In genomic region chr1:75387929-75388897, GRCm38 (mm10) we compare ENCODE assay signal across 8 mouse cellular contexts. TPM values are rescaled to one million over a fixed set of nuclear protein-coding genes. Genes with fewer than 3 reads are reported as not detected.
DNase-seq lines count a peak whose midpoint lies in the region; ATAC-seq and TF ChIP-seq lines count a peak whose summit lies in the region.
"Had no signal": no experiment of that assay in that cellular context is flagged by ENCODE, and none has a peak within 500 bp of the region (broad histone marks: within the 10 kb centered on the region; RNA-seq: fewer than 3 reads in every experiment).

No protein-coding gene starts in this region.

- H3K36me3 ChIP-seq in lung, embryonic 14.5 days (ENCODE audit: insufficient read depth): peaks cover 17% of the 10 kb centered on the region; the same call in 1 of the 2 replicates
- peaks cover 6% of the 10 kb centered on the region for H3K36me3 ChIP-seq in embryonic facial prominence, embryonic 14.5 days (ENCODE audit: control insufficient read depth, insufficient read depth, low read length)
- peaks cover 3% of the 10 kb centered on the region; the same call in 1 of the 2 replicates for H3K36me3 ChIP-seq in intestine, postnatal 0 days (ENCODE audit: control insufficient read depth, insufficient read depth)

- WGBS in lung, embryonic 14.5 days: 10% methylated on average over 94 of the region's 94 CpGs
- WGBS in embryonic facial prominence, embryonic 14.5 days: 8% methylated on average over 24 of the region's 94 CpGs
- 23% methylated on average over 91 of the region's 94 CpGs for WGBS in intestine, postnatal 0 days

- no peaks in the 10 kb centered on the region for H3K9me3 ChIP-seq in lung, embryonic 14.5 days (ENCODE audit: low read depth, low read length)
- no peaks in the 10 kb centered on the region for H3K9me3 ChIP-seq in embryonic facial prominence, embryonic 14.5 days (ENCODE audit: control insufficient read depth, low read length)
- H3K9me3 ChIP-seq in intestine, postnatal 0 days (ENCODE audit: control insufficient read depth): no peaks in the 10 kb centered on the region

- H3K9ac ChIP-seq in lung, embryonic 14.5 days: peak overlapping the region; percentile 36
- peak overlapping the region; percentile 54 for H3K9ac ChIP-seq in embryonic facial prominence, embryonic 14.5 days (ENCODE audit: low read depth, low read length)
- H3K9ac ChIP-seq in intestine, postnatal 0 days (ENCODE audit: low read depth, low read length): no peak overlapping the region
- H3K9ac ChIP-seq: liver, embryonic 14.5 days had no signal

- H3K4me1 ChIP-seq in lung, embryonic 14.5 days (ENCODE audit: insufficient read depth): peaks cover 14% of the 10 kb centered on the region
- H3K4me1 ChIP-seq in embryonic facial prominence, embryonic 14.5 days (ENCODE audit: control insufficient read depth, insufficient read depth, low read length): peaks cover 23% of the 10 kb centered on the region
- H3K4me1 ChIP-seq in intestine, postnatal 0 days (replicated peaks; ENCODE audit: control insufficient read depth, insufficient read depth, low read length): 0 out of 2 replicates have a peak, but pooled peaks cover 3% of the 10 kb centered on the region

- peak overlapping the region; percentile 55 for H3K4me2 ChIP-seq in lung, embryonic 14.5 days
- peak overlapping the region; percentile 58 for H3K4me2 ChIP-seq in embryonic facial prominence, embryonic 14.5 days (ENCODE audit: low read depth, low read length)
- peak overlapping the region; percentile 51 for H3K4me2 ChIP-seq in intestine, postnatal 0 days (replicated peaks; ENCODE audit: low read depth)

- no peak overlapping the region for H3K27ac ChIP-seq in lung, embryonic 14.5 days (ENCODE audit: low read depth)
- H3K27ac ChIP-seq in embryonic facial prominence, embryonic 14.5 days (replicated peaks; ENCODE audit: low read depth, low read length): no peak overlapping the region
- no peak overlapping the region; the same call in 1 of the 2 replicates for H3K27ac ChIP-seq in intestine, postnatal 0 days (ENCODE audit: low read depth, low read length)
- H3K27ac ChIP-seq: liver, embryonic 14.5 days had no signal

- peak; percentile 35 for DNase-seq in lung, embryonic 14.5 days
- DNase-seq in lung, postnatal 14 days: no peak
- no peak for DNase-seq in embryonic facial prominence, embryonic 14.5 days (ENCODE audit: low spot score)
- DNase-seq in retina, postnatal 1 day: peak; percentile 59
- no peak for DNase-seq in layer of hippocampus, adult 11-12 months (ENCODE audit: low spot score)

- ATAC-seq in lung, embryonic 14.5 days (ENCODE audit: insufficient read depth): peak; percentile 46
- ATAC-seq in embryonic facial prominence, embryonic 14.5 days (ENCODE audit: low read depth): peak; percentile 23; the same call in 1 of the 2 replicates
- ATAC-seq in intestine, postnatal 0 days: peak; percentile 40; the same call in 1 of the 2 replicates
- no peak for ATAC-seq in inflammation-experienced regulatory T-cells, adult 6 months

- peaks cover 23% of the 10 kb centered on the region for H3K27me3 ChIP-seq in lung, embryonic 14.5 days (ENCODE audit: insufficient read depth, low read length)
- peaks cover 39% of the 10 kb centered on the region for H3K27me3 ChIP-seq in embryonic facial prominence, embryonic 14.5 days (replicated peaks; ENCODE audit: control insufficient read depth, insufficient read depth, low read length)
- H3K27me3 ChIP-seq in intestine, postnatal 0 days (replicated peaks; ENCODE audit: control insufficient read depth, insufficient read depth, low read length): peaks cover 25% of the 10 kb centered on the region

- no peak for TF ChIP-seq CTCF in lung, embryonic 14.5 days (IDR thresholded peaks at IDR 0.05; ENCODE audit: low read depth)
- peak; percentile 28; the same call in 1 of the 2 replicates for TF ChIP-seq CTCF in intestine, postnatal 0 days (IDR thresholded peaks at IDR 0.05; ENCODE audit: low read depth)

- peak overlapping the region; percentile 26 for H3K4me3 ChIP-seq in lung, embryonic 14.5 days (ENCODE audit: low read depth, low read length)
- peak overlapping the region; percentile 35 for H3K4me3 ChIP-seq in embryonic facial prominence, embryonic 14.5 days (ENCODE audit: low read depth, low read length)
- H3K4me3 ChIP-seq in intestine, postnatal 0 days (ENCODE audit: low read depth, low read length): peak overlapping the region; percentile 22; the same call in 1 of the 2 replicates

RNA-seq across cellular contexts. Expression of gene Speg, which starts 13.1 kb away (rescaled TPM):
- 40.1 and 44.7 TPM in 2 replicates for polyA plus RNA-seq in lung, embryonic 14.5 days (2014; fragmentation: Nextera tagmentation; extraction: Ambion mirVana)
- polyA plus RNA-seq in embryonic facial prominence, embryonic 14.5 days (2014; fragmentation: Nextera tagmentation; extraction: Ambion mirVana): 20.2 and 20.3 TPM in 2 replicates
- polyA plus RNA-seq in intestine, postnatal 0 days (2015; fragmentation: Nextera tagmentation; extraction: Ambion mirVana): 20.1 and 21.3 TPM in 2 replicates
- polyA plus RNA-seq in inflammation-experienced regulatory T-cells, adult 6 months (2017; shearing (Covaris generic)): under 1 TPM in 1 of 3 experiments, not detected in 2; 0.34 TPM

RNA-seq across cellular contexts. Expression of gene Des, which starts 28.1 kb away (rescaled TPM):
- 42.9 and 46.3 TPM in 2 replicates for polyA plus RNA-seq in lung, embryonic 14.5 days (2014; fragmentation: Nextera tagmentation; extraction: Ambion mirVana)
- 159 and 218 TPM in 2 replicates for polyA plus RNA-seq in embryonic facial prominence, embryonic 14.5 days (2014; fragmentation: Nextera tagmentation; extraction: Ambion mirVana)
- 233 and 254 TPM in 2 replicates for polyA plus RNA-seq in intestine, postnatal 0 days (2015; fragmentation: Nextera tagmentation; extraction: Ambion mirVana)
- polyA plus RNA-seq in inflammation-experienced regulatory T-cells, adult 6 months (2017; shearing (Covaris generic)): under 1 TPM in 1 of 3 experiments, not detected in 2; 0.64 TPM

RNA-seq across cellular contexts. Expression of gene Gmppa, which starts 47.5 kb away (rescaled TPM):
- polyA plus RNA-seq in lung, embryonic 14.5 days (2014; fragmentation: Nextera tagmentation; extraction: Ambion mirVana): 61.2 and 67.3 TPM in 2 replicates
- 74.2 and 82.9 TPM in 2 replicates for polyA plus RNA-seq in embryonic facial prominence, embryonic 14.5 days (2014; fragmentation: Nextera tagmentation; extraction: Ambion mirVana)
- polyA plus RNA-seq in intestine, postnatal 0 days (2015; fragmentation: Nextera tagmentation; extraction: Ambion mirVana): 121 and 124 TPM in 2 replicates
- 10 to 100 TPM; 44.2 to 67.2 (median 62.7) TPM for polyA plus RNA-seq in inflammation-experienced regulatory T-cells, adult 6 months (2017; shearing (Covaris generic))

Comparison
In these comparisons a context has a peak if more than half of its experiments do, and no peak if none do; other contexts are left out.
1. DNase-seq: peak in lung, embryonic 14.5 days (single experiment) and retina, postnatal 1 day (single experiment); none in lung, postnatal 14 days (single experiment), embryonic facial prominence, embryonic 14.5 days (single experiment) and layer of hippocampus, adult 11-12 months (single experiment).
2. RNA of gene Speg, which starts 13.1 kb away (polyA plus RNA-seq): 40.1 to 44.7 TPM in lung, embryonic 14.5 days, 20.2 to 20.3 TPM in embryonic facial prominence, embryonic 14.5 days and 20.1 to 21.3 TPM in intestine, postnatal 0 days; 0.34 TPM in inflammation-experienced regulatory T-cells, adult 6 months; every median in the first group is over 10 times any median in the second.
3. RNA of gene Des, which starts 28.1 kb away (polyA plus RNA-seq): 233 to 254 TPM in intestine, postnatal 0 days, 159 to 218 TPM in embryonic facial prominence, embryonic 14.5 days and 42.9 to 46.3 TPM in lung, embryonic 14.5 days; 0.64 TPM in inflammation-experienced regulatory T-cells, adult 6 months; every median in the first group is over 10 times any median in the second.
4. Peak in every context shown above with its lines, with median percentiles within 50 percentile points of each other: H3K4me2 ChIP-seq and H3K4me3 ChIP-seq.